Mouse (Mus musculus) liver, embryonic 14.5 days (tissue): ENCODE measurements around the gene Scamp5. TPM values are rescaled to one million over a fixed set of nuclear protein-coding genes. Genes with fewer than 3 reads are reported as not detected.

ENCODE experiments used
- ATAC-seq: fragments of 200-750 bp; cut with Nextera tagmentation; 2 replicates; pipeline ENCODE4 v1.8.0; 2017; ENCODE audit warnings: moderate number of reproducible peaks, mild to moderate bottlenecking, moderate library complexity; ENCODE audit not compliant: insufficient read depth
- DNase-seq, 3 experiments: peaks; one replicate each; pipeline ENCODE4 v3.0.0-alpha.2; 2012 to 2013; ENCODE audit warnings: low read depth in 3 of 3, low spot score in 3 of 3
- H3K27ac ChIP-seq: fragments of 300-500 bp; sonication (generic); 2 replicates; pipeline ENCODE4 v1.5.1; 2014; ENCODE audit warnings: moderate library complexity, mild to moderate bottlenecking, control low read depth, inconsistent platforms
- H3K27me3 ChIP-seq: fragments of 300-500 bp; sonication (generic); 2 replicates; pipeline ENCODE4 v1.6.1; 2014; ENCODE audit warnings: mild to moderate bottlenecking, low read length, moderate library complexity; ENCODE audit not compliant: control insufficient read depth, insufficient read depth
- H3K36me3 ChIP-seq: fragments of 300-500 bp; sonication (generic); replicated peaks from 2 replicates; pipeline ENCODE4 v1.6.1; 2014; ENCODE audit warnings: low read depth; ENCODE audit not compliant: control insufficient read depth, insufficient read depth
- H3K4me1 ChIP-seq, 2 experiments: fragments of 200-500 bp in 1 of 2; fragments of 300-500 bp in 1 of 2; sonication (generic) in 1 of 2; replicated peaks; 2 replicates each; pipeline ENCODE4 v1.6.1; 2012 to 2014; ENCODE audit warnings: antibody characterized with exemption in 1 of 2, inconsistent platforms in 1 of 2, low read length in 1 of 2; ENCODE audit not compliant: control insufficient read depth in 2 of 2, insufficient read depth in 2 of 2
- H3K4me2 ChIP-seq: fragments of 300-500 bp; sonication (generic); 2 replicates; pipeline ENCODE4 v1.6.1; 2014; ENCODE audit warnings: low read depth, mild to moderate bottlenecking, control low read depth, moderate library complexity
- H3K4me3 ChIP-seq, 2 experiments: fragments of 200-500 bp in 1 of 2; fragments of 300-500 bp in 1 of 2; sonication (generic) in 1 of 2; 2 replicates each; pipeline ENCODE4 v1.5.1; 2012 to 2014; ENCODE audit warnings: low read depth in 2 of 2, low read length in 2 of 2, mild to moderate bottlenecking in 2 of 2, control low read depth in 1 of 2, inconsistent platforms in 1 of 2, moderate library complexity in 1 of 2; ENCODE audit not compliant: insufficient read depth in 1 of 2
- H3K9ac ChIP-seq: fragments of 300-500 bp; sonication (generic); replicated peaks from 2 replicates; pipeline ENCODE4 v1.6.1; 2014; ENCODE audit warnings: mild to moderate bottlenecking, control low read depth, moderate library complexity
- H3K9me3 ChIP-seq: fragments of 300-500 bp; sonication (generic); 2 replicates; pipeline ENCODE4 v1.6.1; 2016; ENCODE audit warnings: low read length, mixed read lengths; ENCODE audit not compliant: control insufficient read depth
- CTCF ChIP-seq: IDR thresholded peaks from 2 replicates; pipeline ENCODE4 v1.5.1; 2016; ENCODE audit warnings: antibody characterized with exemption, low read depth, control low read depth
- EP300 ChIP-seq: IDR thresholded peaks from 2 replicates; pipeline ENCODE4 v1.6.1; 2016; ENCODE audit warnings: antibody characterized with exemption, low read depth
- WGBS: fragments of 180-500 bp; shearing (Covaris S2); extraction: QIAGEN DNeasy Blood & Tissue Kit; methylation state at CpG from one replicate; pipeline ENCODE4 v1.1.7; 2014; ENCODE audit not compliant: insufficient replicate concordance; 5-methylcytosine and 5-hydroxymethylcytosine counted together
- polyA plus RNA-seq, 2 experiments: library from polyadenylated mRNA; depleted of rRNA in 1 of 2; stranded (reverse) in 1 of 2; unstranded in 1 of 2; fragments of >200 nt; fragmentation: Nextera tagmentation in 1 of 2; extraction: Ambion mirVana in 1 of 2; gene quantifications; 2 replicates each; pipeline versions ENCODE4 v1.2.1 to v1.2.3; 2012 to 2014

Gene Scamp5
- polyA plus RNA-seq, 2 experiments: 4.5 to 9.1 TPM

- Histone ChIP-seq H3K27me3 (no peaks in the 10 kb centered on the region; the same call in 1 of the 2 replicates), H3K36me3 (no peaks in the 10 kb centered on the region), H3K4me3 (no peak overlapping the region), H3K9me3 (no peaks in the 10 kb centered on the region; the same call in 1 of the 2 replicates), H3K4me1 (no peaks in the 10 kb centered on the region), H3K9ac (no peak overlapping the region), H3K27ac (no peak overlapping the region), H3K4me2 (no peak overlapping the region)
- ATAC-seq (no peak), DNase-seq (peak; percentile 47 to 59 (median 51))
- 15% methylated on average over 7 of the region's 7 CpGs for WGBS
- TF ChIP-seq EP300: no peak
- peak; percentile 97 for TF ChIP-seq CTCF
These were observed 17.9 kb upstream of the Scamp5 start for GRCm38 (mm10) chr9:57485774-57486173.

- ATAC-seq: no peak
These were observed 1.1 kb upstream of the Scamp5 start for GRCm38 (mm10) chr9:57468914-57469313.

GRCm38 (mm10) chr9:57467271-57467771 is 539 bp downstream of the Scamp5 start:
- TF ChIP-seq CTCF (no peak), EP300 (no peak)
- no peaks in the 10 kb centered on the region for H3K36me3 ChIP-seq
- no peak overlapping the region for H3K27ac ChIP-seq
- peak overlapping the region; percentile 56 to 64 for H3K4me3 ChIP-seq
- ATAC-seq (no peak), DNase-seq (no peak)
- H3K27me3 ChIP-seq: peaks cover 6% of the 10 kb centered on the region
- H3K9me3 ChIP-seq: no peaks in the 10 kb centered on the region
- H3K4me2 ChIP-seq: peak overlapping the region; percentile 65
- WGBS: 7% methylated on average over 18 of the region's 18 CpGs
- H3K4me1 ChIP-seq: peaks cover 0 to 7% of the 10 kb centered on the region in 2 experiments; a peak in 1 of 4 replicates
- H3K9ac ChIP-seq: no peak overlapping the region

More at GRCm38 (mm10) chr9:57468914-57469313, 1.1 kb upstream of the Scamp5 start:
- Histone ChIP-seq H3K4me3 (no peak overlapping the region), H3K9ac (no peak overlapping the region), H3K36me3 (no peaks in the 10 kb centered on the region), H3K27ac (no peak overlapping the region), H3K4me1 (peaks cover 0 to 7% of the 10 kb centered on the region in 2 experiments; a peak in 1 of 4 replicates), H3K4me2 (no peak overlapping the region), H3K9me3 (no peaks in the 10 kb centered on the region), H3K27me3 (peaks cover 6% of the 10 kb centered on the region)
- no peak for TF ChIP-seq EP300
- TF ChIP-seq CTCF: no peak
- DNase-seq: no peak
- whole genome bisulfite sequencing: 45% methylated on average over 4 of the region's 4 CpGs

GRCm38 (mm10) chr9:57466101-57466500 is 1.8 kb downstream of the Scamp5 start:
- Histone ChIP-seq H3K27me3 (peaks cover 6% of the 10 kb centered on the region), H3K4me1 (peaks cover 0 to 7% of the 10 kb centered on the region in 2 experiments; a peak in 1 of 4 replicates), H3K36me3 (no peaks in the 10 kb centered on the region), H3K4me3 (no peak overlapping the region), H3K4me2 (no peak overlapping the region), H3K9ac (no peak overlapping the region), H3K9me3 (no peaks in the 10 kb centered on the region), H3K27ac (no peak overlapping the region)
- 6% methylated on average over 3 of the region's 3 CpGs for WGBS
- TF ChIP-seq CTCF: no peak
- no peak for TF ChIP-seq EP300
- DNase-seq (no peak), ATAC-seq (no peak)

- H3K27me3 ChIP-seq: peaks cover 6% of the 10 kb centered on the region
- H3K4me3 ChIP-seq: no peak overlapping the region
- no peak overlapping the region for H3K9ac ChIP-seq
- DNase-seq (no peak), ATAC-seq (no peak)
- no peaks in the 10 kb centered on the region for H3K36me3 ChIP-seq
- no peak overlapping the region for H3K4me2 ChIP-seq
- 63% methylated on average over 6 of the region's 6 CpGs for WGBS
- no peaks in the 10 kb centered on the region for H3K9me3 ChIP-seq
- peaks cover 0 to 7% of the 10 kb centered on the region in 2 experiments; a peak in 1 of 4 replicates for H3K4me1 ChIP-seq
- TF ChIP-seq CTCF (no peak), EP300 (no peak)
- H3K27ac ChIP-seq: no peak overlapping the region
These were observed 5.0 kb downstream of the Scamp5 start for GRCm38 (mm10) chr9:57462866-57463265.
